Mouse (Mus musculus) forebrain, embryonic 12.5 days (tissue): Measurements from ENCODE around the gene Swt1. TPM values are rescaled to one million over a fixed set of nuclear protein-coding genes. Genes with fewer than 3 reads are reported as not detected.

ENCODE experiments used
- ATAC-seq: fragments of 200-750 bp; cut with Nextera tagmentation; 2 replicates; pipeline ENCODE4 v1.8.0; 2017; ENCODE audit warnings: moderate TSS enrichment; ENCODE audit not compliant: low FRiP score
- H3K27ac ChIP-seq: fragments of 300-500 bp; sonication (generic); 2 replicates; pipeline ENCODE4 v1.5.1; 2016; ENCODE audit warnings: mild to moderate bottlenecking
- H3K27me3 ChIP-seq: fragments of 300-500 bp; sonication (generic); 2 replicates; pipeline ENCODE4 v1.6.1; 2016; ENCODE audit warnings: mild to moderate bottlenecking
- H3K36me3 ChIP-seq: fragments of 300-500 bp; sonication (generic); replicated peaks from 2 replicates; pipeline ENCODE4 v1.6.1; 2016; ENCODE audit warnings: mild to moderate bottlenecking
- H3K4me1 ChIP-seq: fragments of 300-500 bp; sonication (generic); 2 replicates; pipeline ENCODE4 v1.6.1; 2016
- H3K4me2 ChIP-seq: fragments of 300-500 bp; sonication (generic); 2 replicates; pipeline ENCODE4 v1.6.1; 2016; ENCODE audit warnings: mild to moderate bottlenecking, moderate library complexity
- H3K4me3 ChIP-seq: fragments of 300-500 bp; sonication (generic); replicated peaks from 2 replicates; pipeline ENCODE4 v1.5.1; 2016; ENCODE audit warnings: mild to moderate bottlenecking
- H3K9ac ChIP-seq: fragments of 300-500 bp; sonication (generic); 2 replicates; pipeline ENCODE4 v1.6.1; 2016; ENCODE audit warnings: mild to moderate bottlenecking
- H3K9me3 ChIP-seq: fragments of 300-500 bp; sonication (generic); 2 replicates; pipeline ENCODE4 v1.6.1; 2016
- WGBS: fragments of 180-500 bp; shearing (Covaris S2); methylation state at CpG from one replicate; pipeline ENCODE4 v1.1.7; 2016; 5-methylcytosine and 5-hydroxymethylcytosine counted together
- microRNA-seq: library from miRNA; unstranded; fragments of <30 nt; microRNA quantifications from one replicate; pipeline ENCODE4, GENCODE M21; 2017
- polyA plus RNA-seq: library from polyadenylated mRNA; unstranded; fragments of >200 nt; fragmentation: Nextera tagmentation; extraction: Ambion mirVana; gene quantifications from 2 replicates; pipeline ENCODE4 v1.2.1, GENCODE M21; 2016

Swt1 gene
- polyA plus RNA-seq, 1 experiment from 2014 or later, result 26.9 TPM

DNA sequence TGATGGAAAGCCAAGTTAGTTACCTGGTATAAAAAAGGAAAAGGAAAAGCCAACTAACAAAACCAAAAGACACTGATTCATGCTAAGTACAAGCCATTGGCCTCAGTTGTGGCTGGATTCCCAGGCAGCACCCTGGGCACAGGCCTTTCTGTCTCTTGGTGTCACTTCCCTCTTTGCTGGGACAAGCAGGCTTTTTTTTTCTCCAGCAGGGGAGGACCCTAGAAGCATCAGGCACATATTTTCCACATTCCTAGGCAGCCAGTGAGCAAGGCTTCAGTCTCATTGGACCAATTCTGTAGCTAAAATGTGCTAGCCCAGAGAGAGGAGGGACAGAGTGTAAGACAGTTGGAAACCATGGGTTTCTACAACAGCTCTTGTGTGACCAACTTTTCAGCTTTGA is 90.0 kb downstream of the Swt1 start:
- ATAC-seq, result no peak
- Histone ChIP-seq H3K27ac (no peak overlapping the region), H3K36me3 (no peaks in the 10 kb centered on the region), H3K9ac (no peak overlapping the region), H3K9me3 (no peaks in the 10 kb centered on the region), H3K4me3 (no peak overlapping the region), H3K4me1 (peaks cover 10% of the 10 kb centered on the region), H3K27me3 (no peaks in the 10 kb centered on the region), H3K4me2 (no peak overlapping the region)

DNA sequence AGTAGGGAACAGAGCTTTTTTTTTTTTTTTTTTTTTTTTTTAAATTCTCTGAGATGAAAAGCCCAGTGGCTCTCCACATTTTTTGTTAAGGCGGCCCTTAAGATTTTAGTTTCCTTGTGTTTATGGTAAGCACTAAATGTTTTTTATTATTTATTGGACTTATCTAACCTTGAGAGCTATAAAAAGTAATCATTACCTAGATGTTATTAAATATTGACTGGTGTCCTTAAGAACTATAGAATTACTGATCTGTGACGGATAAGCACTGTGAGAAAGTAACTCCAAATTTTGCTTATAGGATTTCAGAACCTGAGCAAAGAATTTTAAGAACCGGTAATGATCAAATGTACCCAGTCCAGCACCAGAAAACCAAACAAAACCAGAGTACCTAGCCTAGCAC is 95.4 kb downstream of the Swt1 start:
- WGBS, result 93% methylated on average over 3 of the region's 3 CpGs
- no peak overlapping the region for H3K9ac ChIP-seq
- H3K4me2 ChIP-seq, result no peak overlapping the region
- no peaks in the 10 kb centered on the region for H3K9me3 ChIP-seq
- H3K27ac ChIP-seq, result no peak overlapping the region
- no peak overlapping the region for H3K4me3 ChIP-seq
- H3K4me1 ChIP-seq, result no peaks in the 10 kb centered on the region
- no peaks in the 10 kb centered on the region for H3K36me3 ChIP-seq
- ATAC-seq, result no peak
- H3K27me3 ChIP-seq, result no peaks in the 10 kb centered on the region

DNA sequence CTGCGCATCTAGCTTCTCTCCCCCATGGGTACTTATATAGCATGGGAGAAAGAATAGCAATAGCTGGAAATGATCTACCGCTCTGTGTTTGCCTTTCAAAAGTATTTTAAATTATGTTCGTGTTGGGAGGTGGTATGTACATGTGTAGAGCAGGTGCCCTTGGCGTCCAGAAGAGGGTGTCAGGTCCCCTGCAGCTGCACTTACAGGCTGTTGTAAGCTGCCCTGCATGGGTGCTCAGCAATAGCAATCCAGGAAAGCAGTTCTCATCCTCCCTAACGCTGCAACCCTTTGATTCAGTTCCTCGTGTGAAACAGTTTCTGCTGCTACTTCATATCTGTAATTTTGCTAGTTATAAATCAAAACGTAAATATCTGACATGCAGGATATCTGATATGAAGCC is 98.7 kb downstream of the Swt1 start:
- Histone ChIP-seq H3K36me3 (no peaks in the 10 kb centered on the region), H3K27me3 (no peaks in the 10 kb centered on the region), H3K4me3 (no peak overlapping the region), H3K9ac (no peak overlapping the region), H3K27ac (no peak overlapping the region), H3K4me2 (no peak overlapping the region), H3K9me3 (no peaks in the 10 kb centered on the region), H3K4me1 (no peaks in the 10 kb centered on the region)
- 83% methylated on average over 7 of the region's 7 CpGs for WGBS
- ATAC-seq, result no peak

DNA sequence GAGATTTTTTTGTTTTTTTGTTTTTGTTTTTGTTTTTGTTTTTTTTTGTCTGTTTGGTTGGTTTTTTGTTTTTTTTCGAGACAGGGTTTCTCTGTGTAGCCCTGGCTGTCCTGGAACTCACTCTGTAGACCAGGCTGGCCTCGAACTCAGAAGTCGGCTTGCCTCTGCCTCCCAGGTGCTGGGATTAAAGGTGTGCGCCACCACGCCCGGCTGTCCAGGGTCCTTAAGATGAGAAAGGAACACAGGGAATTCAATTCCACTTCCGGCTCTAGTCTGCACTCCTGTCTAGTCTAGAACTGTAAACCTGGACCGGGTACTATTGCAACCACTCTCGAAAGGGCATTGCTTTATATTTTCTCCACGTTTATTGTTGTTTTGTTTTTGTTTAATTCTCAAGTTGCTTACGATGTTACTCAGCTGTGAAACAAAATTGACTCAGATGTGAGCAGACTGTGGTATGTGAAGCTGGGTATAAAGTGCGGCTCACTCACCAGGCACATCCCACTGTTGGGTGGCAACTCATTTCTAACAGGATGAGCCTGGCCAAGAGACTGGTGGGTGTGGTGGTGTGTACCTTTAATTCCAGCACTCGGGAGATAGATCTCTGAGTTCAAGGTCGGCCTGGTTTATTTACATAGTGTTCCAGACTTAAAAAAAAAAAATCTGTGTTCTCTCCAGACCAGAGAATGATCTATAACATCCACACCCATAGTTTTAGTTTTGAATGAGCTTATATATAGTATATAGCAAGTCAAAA is 99.7 kb downstream of the Swt1 start:
- Histone ChIP-seq H3K4me3 (no peak overlapping the region), H3K27ac (no peak overlapping the region), H3K36me3 (no peaks in the 10 kb centered on the region), H3K27me3 (no peaks in the 10 kb centered on the region), H3K9ac (no peak overlapping the region), H3K4me1 (no peaks in the 10 kb centered on the region), H3K9me3 (no peaks in the 10 kb centered on the region), H3K4me2 (no peak overlapping the region)
- no peak for ATAC-seq
- WGBS, result 90% methylated on average over 14 of the region's 14 CpGs

DNA sequence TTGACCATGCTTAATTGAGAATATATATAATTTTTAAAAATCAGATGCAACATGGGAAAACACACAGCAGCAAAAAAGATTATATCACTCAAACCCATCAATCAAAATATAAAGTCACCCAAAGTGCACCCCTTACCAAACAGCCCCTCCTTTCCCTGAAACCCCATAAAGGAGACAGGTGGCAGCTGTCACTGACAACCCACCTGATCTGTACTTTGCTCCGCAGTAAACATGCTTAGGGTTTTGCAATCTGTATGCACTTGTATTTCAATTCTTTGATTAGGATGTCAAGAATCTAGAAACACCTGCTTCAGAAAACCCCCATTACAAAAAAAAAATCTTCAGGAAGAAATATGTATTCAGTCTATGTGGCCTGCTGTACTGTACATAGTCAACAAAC is 102.9 kb downstream of the Swt1 start:
- 86% methylated on average over 1 of the region's 1 CpGs for WGBS
- Histone ChIP-seq H3K9ac (no peak overlapping the region), H3K27me3 (no peaks in the 10 kb centered on the region), H3K36me3 (no peaks in the 10 kb centered on the region), H3K4me3 (no peak overlapping the region), H3K4me2 (no peak overlapping the region), H3K4me1 (no peaks in the 10 kb centered on the region), H3K27ac (no peak overlapping the region), H3K9me3 (no peaks in the 10 kb centered on the region)
- no peak for ATAC-seq

DNA sequence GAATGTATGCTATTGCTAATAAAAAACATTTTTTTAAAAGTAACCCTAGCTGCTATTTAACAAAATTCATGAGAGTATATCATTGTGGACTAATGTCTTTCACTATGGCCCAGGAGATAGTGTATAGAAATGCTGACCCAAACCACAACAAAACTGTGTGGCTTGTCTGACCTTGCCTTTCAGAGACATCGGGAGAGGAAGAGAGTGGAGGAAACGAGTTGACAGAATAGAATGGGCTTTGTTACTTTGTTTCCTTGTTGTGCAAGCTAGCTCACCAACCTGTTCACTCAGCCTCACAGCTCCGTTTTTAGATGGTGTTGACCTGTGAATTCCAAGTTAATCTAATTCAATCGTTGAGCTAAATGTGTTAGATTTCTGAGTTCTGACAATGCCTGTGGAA is 107.8 kb downstream of the Swt1 start:
- Histone ChIP-seq H3K27ac (no peak overlapping the region), H3K9ac (no peak overlapping the region), H3K27me3 (0 out of 2 replicates have a peak, but pooled peaks cover 3% of the 10 kb centered on the region), H3K4me2 (no peak overlapping the region), H3K4me3 (no peak overlapping the region), H3K9me3 (no peaks in the 10 kb centered on the region), H3K4me1 (no peaks in the 10 kb centered on the region), H3K36me3 (no peaks in the 10 kb centered on the region)
- WGBS, result 65% methylated on average over 4 of the region's 4 CpGs
- ATAC-seq, result no peak

DNA sequence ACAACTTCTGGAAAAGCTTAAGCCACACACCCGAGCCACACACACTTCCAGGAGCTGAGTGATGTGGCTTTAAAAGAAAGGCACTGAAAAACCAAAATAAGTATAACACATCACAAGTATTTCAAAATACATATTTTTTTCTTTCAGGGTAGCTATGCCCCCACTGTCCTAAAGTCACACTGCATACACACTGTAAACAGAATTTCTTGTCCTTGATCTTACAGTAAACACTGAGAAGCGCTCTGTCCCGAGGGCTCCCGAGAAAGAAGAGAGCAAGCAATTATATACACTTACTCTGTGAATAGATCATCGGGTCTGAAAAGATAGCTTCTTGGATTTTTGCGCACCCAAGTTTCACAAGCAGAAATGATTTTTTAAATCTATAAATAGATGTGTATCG is 109.0 kb downstream of the Swt1 start:
- H3K27ac ChIP-seq, result no peak overlapping the region
- H3K4me3 ChIP-seq, result no peak overlapping the region
- ATAC-seq, result no peak
- no peak overlapping the region for H3K9ac ChIP-seq
- no peaks in the 10 kb centered on the region for H3K9me3 ChIP-seq
- H3K27me3 ChIP-seq, result 0 out of 2 replicates have a peak, but pooled peaks cover 6% of the 10 kb centered on the region
- H3K4me1 ChIP-seq, result no peaks in the 10 kb centered on the region
- WGBS, result 90% methylated on average over 7 of the region's 7 CpGs
- H3K4me2 ChIP-seq, result no peak overlapping the region
- H3K36me3 ChIP-seq, result no peaks in the 10 kb centered on the region

Small RNA genes lying within 50 kb of the gene (microRNA-seq; reads per million reads assigned to microRNA genes)
- 1.5 reads per million for gene Mir7682

Other genes with a start within 250 kb of the Swt1 start
- 0.65 and 0.95 TPM in 2 replicates for gene Gm47985, start 245.9 kb downstream of the Swt1 start, polyA plus RNA-seq
- 0.17 TPM in 1 of 2 replicates, not detected in the other for gene Gm8947, start 236.1 kb downstream of the Swt1 start, polyA plus RNA-seq
- gene Gm47995, start 230.0 kb downstream of the Swt1 start, polyA plus RNA-seq, result not detected in 2 replicates
- 0.60 TPM in 1 of 2 replicates, not detected in the other for gene 3110040M04Rik, start 224.3 kb downstream of the Swt1 start, polyA plus RNA-seq
- gene Gm47996, start 218.3 kb downstream of the Swt1 start, polyA plus RNA-seq, result not detected in 2 replicates
- 446 and 474 TPM in 2 replicates for gene Ivns1abp, start 84.0 kb downstream of the Swt1 start, polyA plus RNA-seq
- gene Trmt1l, start 87 bp upstream of the Swt1 start, polyA plus RNA-seq, result 60.1 and 63.3 TPM in 2 replicates
- gene Rnf2, start 72.5 kb upstream of the Swt1 start, polyA plus RNA-seq, result 139 and 143 TPM in 2 replicates
- 1.4 and 1.7 TPM in 2 replicates for gene Fam129a, start 142.7 kb upstream of the Swt1 start, polyA plus RNA-seq